Mouse (Mus musculus) intestine, embryonic 16.5 days (tissue): ENCODE measurements around the gene Cacybp. TPM values are rescaled to one million over a fixed set of nuclear protein-coding genes. Genes with fewer than 3 reads are reported as not detected.

Experiments used
- ATAC-seq: fragments of 200-750 bp; cut with Nextera tagmentation; 2 replicates; pipeline ENCODE4 v1.8.0; 2017; ENCODE audit warnings: moderate TSS enrichment, moderate library complexity
- H3K27ac ChIP-seq: fragments of 300-500 bp; sonication (generic); 2 replicates; pipeline ENCODE4 v1.5.1; 2014; ENCODE audit warnings: mild to moderate bottlenecking, low read length
- H3K27me3 ChIP-seq: fragments of 300-500 bp; sonication (generic); replicated peaks from 2 replicates; pipeline ENCODE4 v1.6.1; 2014; ENCODE audit warnings: low read length, control low read depth, mixed read lengths; ENCODE audit not compliant: control insufficient read depth, insufficient read depth
- H3K36me3 ChIP-seq: fragments of 300-500 bp; sonication (generic); 2 replicates; pipeline ENCODE4 v1.6.1; 2014; ENCODE audit warnings: low read length, control low read depth; ENCODE audit not compliant: control insufficient read depth, insufficient read depth
- H3K4me1 ChIP-seq: fragments of 300-500 bp; sonication (generic); 2 replicates; pipeline ENCODE4 v1.6.1; 2014; ENCODE audit warnings: low read length, control low read depth, mixed read lengths; ENCODE audit not compliant: control insufficient read depth, insufficient read depth
- H3K4me2 ChIP-seq: fragments of 300-500 bp; sonication (generic); 2 replicates; pipeline ENCODE4 v1.6.1; 2014; ENCODE audit warnings: low read depth, low read length, control low read depth
- H3K4me3 ChIP-seq: fragments of 300-500 bp; sonication (generic); 2 replicates; pipeline ENCODE4 v1.5.1; 2014; ENCODE audit warnings: mild to moderate bottlenecking, low read length
- H3K9ac ChIP-seq: fragments of 300-500 bp; sonication (generic); 2 replicates; pipeline ENCODE4 v1.6.1; 2014; ENCODE audit warnings: low read depth, low read length
- H3K9me3 ChIP-seq: fragments of 300-500 bp; sonication (generic); 2 replicates; pipeline ENCODE4 v1.6.1; 2016; ENCODE audit warnings: low read length, control low read depth; ENCODE audit not compliant: control insufficient read depth
- WGBS: fragments of 180-500 bp; shearing (Covaris S2); extraction: QIAGEN DNeasy Blood & Tissue Kit; methylation state at CpG from one replicate; pipeline ENCODE4 v1.1.7; 2014; 5-methylcytosine and 5-hydroxymethylcytosine counted together
- polyA plus RNA-seq: library from polyadenylated mRNA; unstranded; fragments of >200 nt; fragmentation: Nextera tagmentation; extraction: Ambion mirVana; gene quantifications from 2 replicates; pipeline ENCODE4 v1.2.1, GENCODE M21; 2015

The Cacybp gene
- polyA plus RNA-seq: 164 and 181 TPM in 2 replicates

DNA sequence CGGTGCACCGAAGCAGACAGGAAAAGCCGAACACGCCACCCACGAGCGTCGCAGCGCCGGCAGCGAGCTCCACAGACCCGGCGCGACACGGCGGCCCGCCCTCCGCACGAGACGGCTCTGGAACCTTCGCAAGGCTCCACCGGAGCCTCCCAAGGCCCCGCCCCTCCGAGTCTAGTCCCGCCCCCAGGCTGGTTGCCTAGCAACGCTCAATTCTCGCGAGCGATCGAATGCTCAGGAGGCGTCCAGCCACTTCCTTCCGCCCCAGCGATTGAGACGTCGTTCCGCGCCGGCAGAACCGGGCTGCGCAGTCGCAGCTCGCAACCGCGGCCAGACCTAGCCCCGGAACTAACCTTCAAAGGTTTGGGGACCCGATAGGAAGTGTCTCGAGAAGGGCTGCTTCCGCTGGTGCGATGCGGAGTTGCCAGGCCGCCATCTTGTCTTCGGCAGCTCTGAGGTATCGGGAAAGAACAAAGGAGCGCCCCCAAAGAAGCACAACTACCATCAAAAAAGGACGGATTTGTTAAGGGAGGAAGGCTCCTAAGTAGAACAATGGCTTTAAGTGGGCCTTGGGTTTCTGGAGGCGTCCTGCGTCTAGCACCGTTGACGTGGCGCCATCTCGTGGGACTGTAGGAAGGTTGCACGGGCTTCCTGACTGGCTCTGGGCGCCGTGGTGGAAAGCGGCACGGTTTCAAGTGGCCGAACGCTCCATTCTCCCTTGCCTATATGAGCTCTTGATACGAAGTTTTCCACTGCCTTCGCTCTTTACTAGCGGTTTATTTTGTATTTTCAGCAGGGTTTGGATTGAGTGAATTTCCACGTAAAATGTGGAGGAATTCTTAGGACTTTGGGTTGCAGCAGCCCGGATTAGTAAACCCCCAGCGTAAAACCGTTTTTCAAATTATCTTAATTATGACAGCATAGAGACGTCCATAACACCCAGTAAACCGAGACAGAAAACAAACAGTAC, at the start of gene Cacybp:
Gene Cacybp (minus strand): TSS at position 173 of the 967 bp plus-strand sequence.
- Histone ChIP-seq H3K36me3 (no peaks in the 10 kb centered on the region), H3K9ac (peak within 1 kb of the TSS; percentile 96), H3K27ac (peak within 1 kb of the TSS; percentile 99), H3K9me3 (no peaks in the 10 kb centered on the region), H3K4me1 (peaks cover 9% of the 10 kb centered on the region), H3K4me3 (peak within 1 kb of the TSS; percentile 93), H3K4me2 (peak within 1 kb of the TSS; percentile 70), H3K27me3 (no peaks in the 10 kb centered on the region)
- under 1% methylated on average over 76 of the region's 76 CpGs for WGBS
- ATAC-seq: peak; percentile 99

DNA sequence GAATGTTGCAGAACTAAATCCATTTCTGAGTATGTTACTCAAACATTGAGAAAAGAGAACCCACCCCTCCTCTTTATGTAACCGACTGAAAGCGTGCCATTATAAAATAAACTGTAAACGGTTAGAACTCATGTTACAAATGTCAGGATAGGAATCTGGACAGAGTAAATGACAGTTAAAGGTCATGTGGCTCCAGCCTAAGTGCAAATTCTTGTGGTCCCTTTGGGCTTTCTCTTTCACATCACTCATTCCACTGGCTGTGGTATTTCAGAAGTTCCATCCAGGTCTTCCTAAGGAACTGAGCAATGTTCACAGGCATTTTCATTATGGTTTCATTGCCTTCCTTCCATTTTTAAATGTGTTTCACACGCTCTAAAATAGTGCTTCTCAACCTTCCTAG, 49.7 kb upstream of the Cacybp start:
- Histone ChIP-seq H3K36me3 (no peaks in the 10 kb centered on the region), H3K4me2 (no peak overlapping the region), H3K9me3 (no peaks in the 10 kb centered on the region), H3K4me1 (no peaks in the 10 kb centered on the region), H3K27ac (no peak overlapping the region), H3K27me3 (no peaks in the 10 kb centered on the region), H3K4me3 (no peak overlapping the region), H3K9ac (no peak overlapping the region)
- no peak for ATAC-seq
- 56% methylated on average over 4 of the region's 4 CpGs for WGBS

DNA sequence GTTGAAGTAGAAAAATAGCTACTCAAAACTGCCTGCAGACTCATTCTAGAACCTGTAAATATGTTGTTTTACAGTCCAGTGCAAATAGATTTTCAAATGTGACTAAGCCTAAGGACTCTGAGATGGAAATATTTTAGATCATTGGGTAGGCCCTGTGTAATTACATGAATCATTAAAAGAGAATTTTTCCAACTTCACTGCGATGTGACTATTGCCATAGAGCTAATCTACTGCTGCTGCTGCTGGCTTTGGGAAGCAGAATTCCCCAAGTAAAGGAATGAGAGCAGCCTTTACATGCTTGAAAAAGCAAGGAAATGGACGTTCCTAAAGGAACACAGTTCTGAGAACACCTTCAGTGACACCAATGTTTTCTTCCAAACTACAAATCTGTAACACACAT, 49.2 kb upstream of the Cacybp start:
- Histone ChIP-seq H3K4me3 (no peak overlapping the region), H3K4me1 (no peaks in the 10 kb centered on the region), H3K9me3 (no peaks in the 10 kb centered on the region), H3K27me3 (no peaks in the 10 kb centered on the region), H3K27ac (no peak overlapping the region), H3K9ac (no peak overlapping the region), H3K36me3 (no peaks in the 10 kb centered on the region), H3K4me2 (no peak overlapping the region)
- ATAC-seq: no peak
- 75% methylated on average over 2 of the region's 2 CpGs for WGBS

DNA sequence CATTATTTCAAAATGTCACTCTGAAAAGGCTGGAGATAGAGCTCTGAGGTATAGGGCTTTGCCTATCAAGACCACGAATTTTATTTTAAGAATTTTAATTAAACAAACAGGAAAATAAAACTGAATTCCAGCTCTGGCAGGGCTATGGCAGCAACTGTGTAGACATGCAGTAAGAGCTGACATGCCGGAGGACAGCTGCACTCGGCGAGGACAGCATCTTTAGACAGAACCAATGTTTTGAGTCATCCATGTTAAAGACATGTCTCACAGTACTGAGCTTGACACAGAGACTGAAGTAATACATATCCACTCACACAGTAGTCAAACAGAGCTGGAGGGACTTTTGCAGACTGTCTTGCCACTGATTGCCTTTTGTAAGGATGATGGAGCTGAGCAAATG, 47.9 kb upstream of the Cacybp start:
- Histone ChIP-seq H3K27me3 (no peaks in the 10 kb centered on the region), H3K36me3 (no peaks in the 10 kb centered on the region), H3K4me3 (no peak overlapping the region), H3K27ac (no peak overlapping the region), H3K9me3 (no peaks in the 10 kb centered on the region), H3K9ac (no peak overlapping the region), H3K4me1 (no peaks in the 10 kb centered on the region), H3K4me2 (no peak overlapping the region)
- ATAC-seq: no peak
- 80% methylated on average over 4 of the region's 4 CpGs for WGBS

DNA sequence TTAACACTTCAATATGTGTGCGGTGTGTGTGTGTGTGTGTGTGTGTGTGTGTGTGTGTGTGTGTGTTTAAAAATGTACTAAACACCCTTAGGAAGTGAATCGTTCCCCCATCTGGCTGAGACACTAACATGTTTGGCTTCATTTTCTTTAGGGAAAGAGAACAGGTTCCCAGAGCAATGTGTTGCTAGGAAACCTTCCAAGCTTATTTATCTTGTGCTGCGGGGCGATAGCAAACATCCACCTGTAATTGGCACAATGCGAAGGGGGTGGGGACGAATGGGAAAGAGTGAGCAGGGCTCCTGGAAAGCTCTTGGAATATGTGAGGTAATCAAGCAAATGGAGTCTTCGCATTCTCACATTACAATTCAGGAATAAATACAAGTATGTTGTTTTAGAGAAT, 47.2 kb upstream of the Cacybp start:
- no peaks in the 10 kb centered on the region for H3K4me1 ChIP-seq
- H3K9me3 ChIP-seq: no peaks in the 10 kb centered on the region
- no peaks in the 10 kb centered on the region for H3K36me3 ChIP-seq
- no peak overlapping the region for H3K27ac ChIP-seq
- H3K4me3 ChIP-seq: no peak overlapping the region
- 34% methylated on average over 7 of the region's 7 CpGs for WGBS
- peak; percentile 83 for ATAC-seq
- H3K4me2 ChIP-seq: no peak overlapping the region
- H3K27me3 ChIP-seq: no peaks in the 10 kb centered on the region
- H3K9ac ChIP-seq: no peak overlapping the region

DNA sequence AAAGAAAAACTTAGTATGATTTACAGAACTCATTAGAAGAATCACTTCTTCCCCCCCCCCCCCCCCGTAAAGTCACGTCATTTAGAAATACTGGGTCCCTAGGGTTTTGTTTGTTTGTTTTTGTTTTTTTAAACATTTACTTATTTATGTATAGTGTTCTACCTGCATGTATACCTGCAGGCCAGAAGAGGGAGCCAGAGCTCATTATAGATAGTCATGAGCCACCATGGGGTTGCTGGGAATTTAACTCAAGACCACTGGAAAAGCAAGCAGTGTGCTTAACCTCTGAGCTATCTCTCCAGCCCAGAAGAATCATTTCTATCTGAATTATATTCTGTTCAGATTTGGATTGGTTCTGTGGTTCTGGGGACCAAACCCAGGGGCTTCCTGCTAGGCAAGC, 40.4 kb upstream of the Cacybp start:
- Histone ChIP-seq H3K9me3 (no peaks in the 10 kb centered on the region), H3K4me2 (no peak overlapping the region), H3K9ac (no peak overlapping the region), H3K4me1 (no peaks in the 10 kb centered on the region), H3K27ac (no peak overlapping the region), H3K4me3 (no peak overlapping the region), H3K27me3 (no peaks in the 10 kb centered on the region), H3K36me3 (no peaks in the 10 kb centered on the region)
- ATAC-seq: no peak
- WGBS: 90% methylated on average over 2 of the region's 2 CpGs

DNA sequence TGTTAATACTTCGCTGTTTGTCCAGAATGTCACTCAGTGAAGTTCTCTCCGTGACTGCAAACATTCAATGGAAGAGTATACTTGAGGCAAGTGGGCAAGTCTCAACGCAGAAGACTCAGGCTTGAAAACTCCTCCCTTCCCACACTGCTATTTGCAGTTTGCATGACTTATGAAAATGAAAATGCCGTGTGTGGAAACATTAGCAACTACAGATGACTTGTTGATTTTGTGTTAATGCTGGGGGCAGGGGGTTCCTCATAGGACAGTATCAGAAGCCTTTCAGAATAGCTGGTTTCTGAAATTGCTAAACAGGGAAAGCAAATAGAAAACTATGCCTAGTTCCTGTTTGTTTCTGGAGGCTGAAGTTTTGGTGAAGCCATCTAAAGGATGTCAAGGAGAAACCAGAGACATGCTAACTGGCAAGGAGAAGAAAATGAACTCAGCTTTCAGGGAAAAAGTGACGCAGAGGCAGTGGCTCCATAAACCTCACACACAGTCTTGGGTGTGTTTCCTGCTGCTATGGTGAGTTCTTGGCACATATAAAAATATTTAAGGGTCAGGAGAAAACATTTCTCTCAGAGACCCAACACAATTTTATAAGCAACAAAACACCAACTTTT, 38.8 kb upstream of the Cacybp start:
- H3K27ac ChIP-seq: no peak overlapping the region
- 73% methylated on average over 5 of the region's 5 CpGs for WGBS
- no peaks in the 10 kb centered on the region for H3K27me3 ChIP-seq
- H3K4me3 ChIP-seq: no peak overlapping the region
- no peak overlapping the region for H3K4me2 ChIP-seq
- no peak for ATAC-seq
- H3K9ac ChIP-seq: no peak overlapping the region
- H3K36me3 ChIP-seq: no peaks in the 10 kb centered on the region
- no peaks in the 10 kb centered on the region for H3K9me3 ChIP-seq
- no peaks in the 10 kb centered on the region for H3K4me1 ChIP-seq

DNA sequence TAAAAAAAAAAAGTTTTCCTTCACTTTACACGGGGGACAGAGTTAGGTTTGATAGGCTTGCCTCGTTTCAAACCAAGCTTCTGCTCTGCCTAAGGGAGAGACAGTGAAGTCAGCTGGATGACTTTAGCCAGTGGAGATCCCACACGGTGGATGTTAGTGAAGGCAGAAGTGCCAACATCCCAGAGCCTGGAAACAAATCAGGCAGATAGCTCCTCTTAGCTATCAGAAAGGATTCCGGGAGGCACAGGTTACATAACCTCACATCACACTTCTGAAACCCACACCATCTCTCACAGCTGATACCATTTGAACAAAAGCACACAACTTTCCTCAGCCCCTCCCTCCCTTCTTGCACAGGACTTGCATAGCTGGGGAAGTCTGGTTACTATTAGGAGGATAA, 38.1 kb upstream of the Cacybp start:
- no peak for ATAC-seq
- 55% methylated on average over 4 of the region's 4 CpGs for WGBS
- no peak overlapping the region for H3K4me3 ChIP-seq
- no peaks in the 10 kb centered on the region for H3K4me1 ChIP-seq
- H3K27me3 ChIP-seq: no peaks in the 10 kb centered on the region
- no peak overlapping the region for H3K9ac ChIP-seq
- H3K4me2 ChIP-seq: no peak overlapping the region
- no peak overlapping the region for H3K27ac ChIP-seq
- no peaks in the 10 kb centered on the region for H3K36me3 ChIP-seq
- no peaks in the 10 kb centered on the region for H3K9me3 ChIP-seq

DNA sequence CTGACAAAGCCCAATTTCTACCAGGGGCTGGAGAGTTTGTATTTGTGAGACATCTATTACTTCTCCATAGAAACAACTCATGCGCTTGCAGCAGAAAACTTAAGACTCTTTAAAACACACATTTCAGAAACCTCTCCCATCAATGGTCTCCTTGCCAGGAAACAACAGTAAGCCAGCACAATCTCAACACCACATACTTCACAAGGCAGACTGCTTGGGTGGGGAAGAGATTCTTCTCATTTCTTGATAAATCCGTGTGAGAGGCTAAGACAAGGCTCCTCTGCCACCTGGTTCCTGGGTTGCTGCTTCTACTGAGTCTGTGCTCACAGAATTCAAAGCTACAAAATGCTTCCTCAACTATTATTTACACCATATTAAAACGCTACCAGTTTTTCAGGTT, 37.1 kb upstream of the Cacybp start:
- 68% methylated on average over 3 of the region's 3 CpGs for WGBS
- Histone ChIP-seq H3K9me3 (no peaks in the 10 kb centered on the region), H3K27ac (no peak overlapping the region), H3K9ac (no peak overlapping the region), H3K36me3 (no peaks in the 10 kb centered on the region), H3K27me3 (no peaks in the 10 kb centered on the region), H3K4me3 (no peak overlapping the region), H3K4me2 (no peak overlapping the region), H3K4me1 (no peaks in the 10 kb centered on the region)
- no peak for ATAC-seq
